Mouse (Mus musculus) lung, embryonic 15.5 days (tissue): ENCODE results near the gene Brwd3. TPM values are rescaled to one million over a fixed set of nuclear protein-coding genes. Genes with fewer than 3 reads are reported as not detected.

Experiments used
- ATAC-seq: fragments of 200-750 bp; cut with Nextera tagmentation; 2 replicates; pipeline ENCODE4 v1.8.0; 2017; ENCODE audit warnings: moderate number of reproducible peaks, borderline replicate concordance; ENCODE audit not compliant: low FRiP score, low TSS enrichment; ENCODE audit errors: extremely low read depth
- H3K27ac ChIP-seq: fragments of 300-500 bp; sonication (generic); 2 replicates; pipeline ENCODE4 v1.5.1; 2015; ENCODE audit warnings: moderate library complexity, mild to moderate bottlenecking, inconsistent platforms
- H3K27me3 ChIP-seq: fragments of 300-500 bp; sonication (generic); 2 replicates; pipeline ENCODE4 v1.6.1; 2015; ENCODE audit warnings: inconsistent platforms
- H3K36me3 ChIP-seq: fragments of 300-500 bp; sonication (generic); 2 replicates; pipeline ENCODE4 v1.6.1; 2015; ENCODE audit warnings: inconsistent platforms
- H3K4me1 ChIP-seq: fragments of 300-500 bp; sonication (generic); 2 replicates; pipeline ENCODE4 v1.6.1; 2015; ENCODE audit warnings: inconsistent platforms
- H3K4me2 ChIP-seq: fragments of 300-500 bp; sonication (generic); 2 replicates; pipeline ENCODE4 v1.6.1; 2015; ENCODE audit warnings: inconsistent platforms, mild to moderate bottlenecking, moderate library complexity
- H3K4me3 ChIP-seq: fragments of 300-500 bp; sonication (generic); 2 replicates; pipeline ENCODE4 v1.5.1; 2015; ENCODE audit warnings: mild to moderate bottlenecking, inconsistent platforms
- H3K9ac ChIP-seq: fragments of 300-500 bp; sonication (generic); 2 replicates; pipeline ENCODE4 v1.6.1; 2015; ENCODE audit warnings: inconsistent platforms
- H3K9me3 ChIP-seq: fragments of 300-500 bp; sonication (generic); 2 replicates; pipeline ENCODE4 v1.6.1; 2016; ENCODE audit warnings: inconsistent platforms
- WGBS: fragments of 180-500 bp; shearing (Covaris S2); methylation state at CpG from one replicate; pipeline ENCODE4 v1.1.7; 2015; 5-methylcytosine and 5-hydroxymethylcytosine counted together
- polyA plus RNA-seq: library from polyadenylated mRNA; unstranded; fragments of >200 nt; fragmentation: Nextera tagmentation; extraction: Ambion mirVana; gene quantifications from 2 replicates; pipeline ENCODE4 v1.2.1, GENCODE M21; 2015

Gene Brwd3
- polyA plus RNA-seq, result 3.8 and 4.9 TPM in 2 replicates

GRCm38 (mm10) chrX:108834090-108834774, at the start of gene Brwd3:
Brwd3 (minus strand) TSS chrX:108834372.
- Histone ChIP-seq H3K27ac (peak within 1 kb of the TSS; percentile 84), H3K4me2 (peak within 1 kb of the TSS; percentile 58), H3K4me3 (peak within 1 kb of the TSS; percentile 56), H3K36me3 (no peaks in the 10 kb centered on the region), H3K27me3 (no peaks in the 10 kb centered on the region), H3K9me3 (no peaks in the 10 kb centered on the region), H3K4me1 (no peaks in the 10 kb centered on the region), H3K9ac (peak within 1 kb of the TSS; percentile 49)
- WGBS, result 11% methylated on average over 35 of the region's 39 CpGs
- ATAC-seq, result peak; percentile 97

DNA sequence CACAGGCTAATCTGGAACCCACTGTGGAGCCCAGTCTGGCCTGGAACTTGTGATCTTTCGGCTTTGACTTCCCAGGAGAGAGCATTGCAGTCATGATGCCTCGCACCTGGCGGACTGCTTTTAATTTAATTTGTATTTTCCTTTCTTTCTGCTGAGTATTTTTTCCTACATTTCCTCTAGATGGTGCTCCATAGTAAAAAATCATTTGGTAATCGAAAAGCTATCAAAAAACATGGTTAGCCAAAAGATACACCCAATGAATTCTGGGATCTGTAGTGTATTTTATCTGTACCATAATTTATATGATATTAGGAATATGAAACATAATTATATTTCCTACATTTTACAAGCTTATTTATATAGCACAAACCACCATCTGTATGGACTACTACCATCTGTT, 28.5 kb upstream of the Brwd3 start:
- no peak overlapping the region for H3K4me2 ChIP-seq
- WGBS, result 73% methylated on average over 4 of the region's 4 CpGs
- no peak overlapping the region for H3K4me3 ChIP-seq
- no peaks in the 10 kb centered on the region for H3K27me3 ChIP-seq
- no peaks in the 10 kb centered on the region for H3K9me3 ChIP-seq
- no peak overlapping the region for H3K9ac ChIP-seq
- H3K4me1 ChIP-seq, result no peaks in the 10 kb centered on the region
- H3K36me3 ChIP-seq, result no peaks in the 10 kb centered on the region
- no peak for ATAC-seq
- H3K27ac ChIP-seq, result no peak overlapping the region

DNA sequence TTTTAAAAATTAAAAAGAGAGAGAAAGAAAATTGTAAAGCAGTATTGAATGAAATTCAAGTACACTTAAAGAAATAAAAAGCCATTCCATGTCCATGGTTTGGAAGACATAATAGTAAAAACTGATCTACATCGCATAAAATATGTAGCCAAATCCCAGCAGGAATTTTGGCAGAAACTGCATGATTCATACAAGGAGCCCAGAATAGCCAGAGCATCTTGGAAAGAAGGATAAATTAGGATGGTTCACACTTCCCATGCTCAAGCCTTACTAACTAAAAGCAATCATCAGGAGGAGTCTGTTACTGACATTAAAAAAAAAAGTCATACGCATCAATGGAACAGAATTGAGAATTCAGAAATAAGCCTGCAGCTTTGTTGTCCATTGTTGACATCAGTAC, 8.5 kb upstream of the Brwd3 start:
- no peak overlapping the region for H3K4me3 ChIP-seq
- H3K27ac ChIP-seq, result no peak overlapping the region
- no peak for ATAC-seq
- WGBS, result 89% methylated on average over 2 of the region's 2 CpGs
- no peaks in the 10 kb centered on the region for H3K27me3 ChIP-seq
- H3K4me1 ChIP-seq, result no peaks in the 10 kb centered on the region
- no peaks in the 10 kb centered on the region for H3K9me3 ChIP-seq
- H3K36me3 ChIP-seq, result no peaks in the 10 kb centered on the region
- no peak overlapping the region for H3K4me2 ChIP-seq
- H3K9ac ChIP-seq, result no peak overlapping the region

DNA sequence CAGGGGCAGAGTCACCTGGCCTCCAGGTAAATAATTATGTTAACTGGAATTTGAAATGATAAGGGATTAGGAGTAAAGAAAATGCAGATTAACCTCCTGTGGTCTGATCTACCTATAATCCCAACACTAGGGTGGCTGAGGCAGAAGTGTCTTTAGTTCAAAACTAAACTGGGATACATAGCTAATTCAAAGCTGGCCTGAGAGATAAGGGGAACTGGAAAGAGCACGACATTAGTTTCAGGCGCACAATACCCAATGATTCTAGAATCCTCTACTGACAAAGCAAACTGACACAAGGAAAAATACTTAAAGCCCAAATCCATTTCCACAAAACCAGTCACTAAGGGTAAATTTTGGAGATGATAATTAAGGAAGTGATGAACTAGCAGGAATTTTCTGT, 2.2 kb upstream of the Brwd3 start:
- no peak for ATAC-seq
- no peaks in the 10 kb centered on the region for H3K36me3 ChIP-seq
- no peak overlapping the region for H3K4me3 ChIP-seq
- H3K4me1 ChIP-seq, result no peaks in the 10 kb centered on the region
- WGBS, result 90% methylated on average over 2 of the region's 2 CpGs
- no peak overlapping the region for H3K27ac ChIP-seq
- no peak overlapping the region for H3K4me2 ChIP-seq
- no peaks in the 10 kb centered on the region for H3K9me3 ChIP-seq
- no peaks in the 10 kb centered on the region for H3K27me3 ChIP-seq
- H3K9ac ChIP-seq, result no peak overlapping the region

DNA sequence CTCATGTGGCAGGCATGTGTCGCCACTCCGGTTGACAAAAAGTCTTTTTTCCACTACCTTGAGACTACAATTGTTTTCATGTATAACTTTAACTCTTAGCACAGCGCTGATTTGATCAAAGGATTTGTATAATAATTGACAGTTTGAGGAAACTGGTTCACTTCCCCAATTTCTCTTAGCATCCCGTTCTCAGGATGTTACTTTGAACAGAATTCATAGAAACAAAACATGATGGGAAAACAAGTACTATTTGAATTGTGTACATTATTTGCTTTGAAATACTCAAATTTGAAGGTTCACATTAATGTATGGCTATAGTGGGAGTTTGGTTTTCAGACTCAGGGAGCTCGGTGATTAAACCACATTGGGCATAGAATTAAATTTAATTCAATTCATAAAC, 1.1 kb upstream of the Brwd3 start:
- Histone ChIP-seq H3K27me3 (no peaks in the 10 kb centered on the region), H3K4me2 (peak overlapping the region; percentile 44), H3K27ac (no peak overlapping the region), H3K4me3 (peak overlapping the region; percentile 46), H3K4me1 (no peaks in the 10 kb centered on the region), H3K9me3 (no peaks in the 10 kb centered on the region), H3K9ac (no peak overlapping the region), H3K36me3 (no peaks in the 10 kb centered on the region)
- ATAC-seq, result no peak
- WGBS, result 66% methylated on average over 5 of the region's 5 CpGs

DNA sequence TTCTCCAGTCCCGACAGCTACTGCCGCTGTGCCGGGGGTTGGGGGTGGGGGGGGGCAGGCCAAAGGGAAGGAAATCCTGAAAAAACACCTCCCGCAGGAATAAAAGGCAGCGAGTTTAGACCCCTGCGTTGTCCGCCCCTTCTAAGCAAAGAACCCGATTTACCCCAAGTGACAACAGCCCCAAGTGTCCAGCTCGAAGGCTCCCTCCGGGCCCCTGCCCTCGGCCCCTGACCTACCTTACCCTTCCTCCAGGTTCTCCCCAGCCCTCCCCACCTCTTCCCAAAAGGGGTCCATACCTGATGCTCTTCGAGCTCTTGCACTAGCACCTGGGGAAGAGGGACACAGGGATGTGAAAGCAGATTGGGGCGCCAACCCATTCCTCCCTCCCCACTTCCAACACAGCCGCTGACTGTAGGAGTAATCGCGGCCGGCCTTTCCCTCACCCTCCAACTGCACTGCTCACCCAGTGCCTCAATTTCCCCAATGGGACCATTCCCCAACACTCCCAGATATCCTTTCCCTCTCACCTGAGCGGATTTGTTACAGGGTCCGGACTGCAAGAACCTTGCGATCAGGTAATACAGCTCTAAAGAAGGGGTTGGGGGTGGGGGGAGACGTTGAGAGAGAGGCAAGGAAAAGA, 671 bp downstream of the Brwd3 start:
- Histone ChIP-seq H3K4me2 (peak overlapping the region; percentile 58), H3K27me3 (no peaks in the 10 kb centered on the region), H3K9ac (peak overlapping the region; percentile 49), H3K9me3 (no peaks in the 10 kb centered on the region), H3K36me3 (no peaks in the 10 kb centered on the region), H3K27ac (peak overlapping the region; percentile 84), H3K4me3 (peak overlapping the region; percentile 56), H3K4me1 (no peaks in the 10 kb centered on the region)
- WGBS, result 18% methylated on average over 16 of the region's 21 CpGs
- peak; percentile 36 for ATAC-seq

DNA sequence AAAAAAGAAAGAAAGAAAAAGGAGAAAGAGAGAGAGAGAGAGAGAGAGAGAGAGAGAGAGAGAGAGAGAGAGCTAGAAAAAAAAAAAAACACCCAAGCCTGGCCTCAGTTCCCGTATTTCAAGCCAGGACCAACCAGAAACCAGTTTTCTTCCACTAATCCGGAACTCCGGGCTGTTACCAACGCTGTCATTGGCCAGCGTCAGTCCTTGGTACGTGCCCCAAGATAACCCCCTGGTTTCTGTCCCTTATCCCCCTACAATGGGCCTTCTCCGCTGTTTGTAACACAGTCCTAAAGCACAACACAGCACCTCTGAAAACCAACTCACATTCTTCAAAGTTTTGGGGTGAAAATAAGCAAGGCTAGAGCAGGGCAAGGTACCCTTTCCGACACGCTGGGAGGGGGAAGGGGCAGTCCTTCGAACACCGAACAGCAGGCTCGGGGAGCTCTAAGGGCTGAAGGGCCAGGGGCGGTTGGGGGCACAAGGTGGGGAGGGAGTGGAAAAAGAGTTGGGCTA, 1.4 kb downstream of the Brwd3 start:
- Histone ChIP-seq H3K4me1 (no peaks in the 10 kb centered on the region), H3K27ac (peak overlapping the region; percentile 84), H3K4me3 (peak overlapping the region; percentile 56), H3K9me3 (no peaks in the 10 kb centered on the region), H3K9ac (peak overlapping the region; percentile 49), H3K27me3 (no peaks in the 10 kb centered on the region), H3K36me3 (no peaks in the 10 kb centered on the region), H3K4me2 (peak overlapping the region; percentile 58)
- peak; percentile 80 for ATAC-seq
- 16% methylated on average over 12 of the region's 13 CpGs for WGBS

DNA sequence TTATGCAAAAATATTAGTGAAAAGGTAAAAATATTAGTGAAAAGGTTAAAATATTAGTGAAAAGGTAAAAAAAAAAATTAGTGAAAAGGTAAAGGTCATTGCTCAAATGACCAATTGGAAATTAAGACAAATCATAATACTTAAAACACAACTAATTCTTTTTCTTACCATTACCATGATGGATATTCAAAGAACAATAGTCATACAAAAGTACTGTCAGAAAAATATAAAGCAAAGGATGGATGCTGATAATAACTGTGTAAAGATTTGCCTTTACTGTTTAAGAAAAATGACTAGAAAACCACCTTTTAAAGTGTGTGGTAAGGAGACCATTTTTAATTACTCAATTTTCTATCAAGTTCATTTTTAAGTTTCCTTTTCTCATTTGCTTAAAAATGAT, 2.9 kb downstream of the Brwd3 start:
- Histone ChIP-seq H3K27me3 (no peaks in the 10 kb centered on the region), H3K4me2 (no peak overlapping the region), H3K36me3 (no peaks in the 10 kb centered on the region), H3K27ac (no peak overlapping the region), H3K4me3 (no peak overlapping the region), H3K4me1 (no peaks in the 10 kb centered on the region), H3K9me3 (no peaks in the 10 kb centered on the region), H3K9ac (no peak overlapping the region)
- no peak for ATAC-seq

DNA sequence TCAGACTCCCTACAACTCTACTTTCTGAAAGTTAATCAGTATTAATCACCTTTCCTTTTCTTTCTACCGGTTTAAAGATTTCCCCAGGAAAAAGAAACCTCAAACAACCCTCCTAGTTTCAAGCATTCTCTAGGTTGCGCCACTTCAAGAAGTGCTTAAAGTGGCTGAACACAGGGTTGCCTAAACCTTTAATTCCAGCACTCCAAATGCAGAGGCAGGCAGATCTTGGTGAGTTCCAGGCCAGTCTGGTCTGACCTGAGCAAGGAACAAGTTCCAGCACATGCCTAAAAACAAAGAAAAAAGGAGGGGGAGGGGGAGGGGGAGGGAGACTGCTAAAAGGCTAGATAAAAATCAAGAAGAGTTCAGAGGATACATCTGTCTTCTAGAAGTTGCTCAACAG, 6.1 kb downstream of the Brwd3 start:
- H3K4me1 ChIP-seq, result no peaks in the 10 kb centered on the region
- no peak for ATAC-seq
- no peaks in the 10 kb centered on the region for H3K9me3 ChIP-seq
- H3K4me3 ChIP-seq, result no peak overlapping the region
- no peak overlapping the region for H3K4me2 ChIP-seq
- 47% methylated on average over 2 of the region's 2 CpGs for WGBS
- no peak overlapping the region for H3K9ac ChIP-seq
- no peaks in the 10 kb centered on the region for H3K27me3 ChIP-seq
- H3K27ac ChIP-seq, result no peak overlapping the region
- H3K36me3 ChIP-seq, result no peaks in the 10 kb centered on the region; the same call in 1 of the 2 replicates

- no peaks in the 10 kb centered on the region for H3K27me3 ChIP-seq
- H3K4me1 ChIP-seq, result no peaks in the 10 kb centered on the region
- no peak overlapping the region for H3K9ac ChIP-seq
- H3K4me2 ChIP-seq, result no peak overlapping the region
- H3K9me3 ChIP-seq, result no peaks in the 10 kb centered on the region
- no peak overlapping the region for H3K27ac ChIP-seq
- H3K4me3 ChIP-seq, result no peak overlapping the region
- WGBS, result 63% methylated on average over 3 of the region's 3 CpGs
- ATAC-seq, result no peak
- H3K36me3 ChIP-seq, result no peaks in the 10 kb centered on the region
Measured at GRCm38 (mm10) chrX:108797268-108797667, 36.9 kb downstream of the Brwd3 start.

DNA sequence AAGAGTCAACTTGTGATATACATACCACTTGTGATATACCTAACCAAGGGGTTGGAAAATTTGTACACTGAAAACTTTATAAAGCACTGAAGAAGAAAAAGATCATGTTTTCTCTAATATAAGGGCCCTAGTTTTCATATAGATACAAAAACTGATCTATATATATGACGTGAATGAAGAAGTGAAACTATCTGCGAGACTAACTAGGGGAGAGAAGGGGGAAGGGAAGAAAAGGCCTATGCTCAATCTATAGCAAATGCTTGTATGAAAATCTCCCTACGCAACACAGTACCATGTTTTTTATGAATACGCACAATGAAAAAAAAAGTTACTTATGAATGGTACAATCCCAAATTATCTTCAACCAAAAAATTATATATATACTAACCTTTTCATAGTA, 50.4 kb downstream of the Brwd3 start:
- WGBS, result 92% methylated on average over 4 of the region's 4 CpGs
- no peaks in the 10 kb centered on the region for H3K4me1 ChIP-seq
- no peak overlapping the region for H3K4me3 ChIP-seq
- no peak overlapping the region for H3K4me2 ChIP-seq
- no peak overlapping the region for H3K27ac ChIP-seq
- H3K27me3 ChIP-seq, result no peaks in the 10 kb centered on the region
- H3K9ac ChIP-seq, result no peak overlapping the region
- no peaks in the 10 kb centered on the region for H3K9me3 ChIP-seq
- no peak for ATAC-seq
- H3K36me3 ChIP-seq, result no peaks in the 10 kb centered on the region

DNA sequence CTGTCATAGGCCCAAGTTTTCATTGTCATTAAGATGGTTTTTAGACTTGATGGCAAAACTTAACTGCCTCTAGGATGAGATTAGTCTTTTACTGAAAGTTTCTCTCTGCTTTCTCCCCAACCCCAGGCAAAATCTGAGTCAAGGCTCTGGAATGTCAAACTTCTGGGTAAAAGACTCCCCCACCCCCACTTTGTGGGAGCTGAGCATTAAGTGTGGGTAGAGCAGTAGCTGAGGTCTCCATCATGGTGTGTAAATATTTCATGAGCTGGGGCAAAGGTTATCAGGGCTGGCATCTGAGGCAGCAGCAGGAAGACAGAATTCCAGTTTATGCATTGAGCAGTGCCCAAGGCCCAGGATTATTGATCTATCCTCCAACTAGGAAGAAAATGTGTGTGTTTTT, 102.4 kb downstream of the Brwd3 start:
- no peak for ATAC-seq
- Histone ChIP-seq H3K27ac (no peak overlapping the region), H3K9me3 (no peaks in the 10 kb centered on the region), H3K9ac (no peak overlapping the region), H3K27me3 (no peaks in the 10 kb centered on the region), H3K4me2 (no peak overlapping the region), H3K36me3 (no peaks in the 10 kb centered on the region), H3K4me1 (no peaks in the 10 kb centered on the region), H3K4me3 (no peak overlapping the region)
